Mouse (Mus musculus): ENCODE results near the gene Shisal2a.

GRCm38 (mm10) chr4:108332041-108332440, 51.1 kb downstream of the Shisal2a start:
- TF ChIP-seq MXI1 (IDR thresholded peaks at IDR 0.05; ENCODE audit: low read depth, low read length) (no peak), EP300 (IDR thresholded peaks at IDR 0.05; ENCODE audit: low read length) (no peak), CTCF (conservative IDR thresholded peaks at IDR 0.05 in 1 of 2, IDR thresholded peaks at IDR 0.05 in 1 of 2; ENCODE audit: low read depth in 2 of 2, low read length in 2 of 2) (no peak), ELF1 (IDR thresholded peaks at IDR 0.05; ENCODE audit: low read depth, low read length) (no peak), USF1 (IDR thresholded peaks at IDR 0.05; ENCODE audit: low read depth, low read length) (no peak), ETS1 (conservative IDR thresholded peaks at IDR 0.05; ENCODE audit: low read depth, low read length) (no peak), POLR2A (IDR thresholded peaks at IDR 0.05; ENCODE audit: low read depth, low read length) (no peak), CHD1 (IDR thresholded peaks at IDR 0.05; ENCODE audit: low read depth, low read length) (no peak), POLR2AphosphoS2 (IDR thresholded peaks at IDR 0.05; ENCODE audit: low read depth, low read length) (no peak), ZKSCAN1 (IDR thresholded peaks at IDR 0.05; ENCODE audit: borderline replicate concordance, low read depth, low read length) (no peak)

Measured in CH12.LX (cell line).